Mouse (Mus musculus) midbrain, postnatal 0 days (tissue): ENCODE measurements at regions not wholly inside any gene's neighbourhood (a gene's known extent, or its start where the extent isn't known, plus 50 kb on each side); places are given as distances from the start of the nearest gene placed in this dataset.
A peak's percentile ranks its signal among the peaks of the same experiment; 100 is the strongest.

Source experiments
- ATAC-seq: fragments of 200-750 bp; cut with Nextera tagmentation; 2 replicates; pipeline ENCODE4 v1.8.0; 2017; ENCODE audit warnings: moderate number of reproducible peaks, mild to moderate bottlenecking, moderate TSS enrichment, moderate library complexity; ENCODE audit not compliant: low FRiP score
- DNase-seq: peaks from one replicate; pipeline ENCODE4 v3.0.0-alpha.2; 2015; ENCODE audit warnings: low spot score
- H3K27ac ChIP-seq: fragments of 300-500 bp; sonication (generic); 2 replicates; pipeline ENCODE4 v1.5.1; 2014; ENCODE audit warnings: low read depth, mild to moderate bottlenecking, low read length, mixed read lengths
- H3K27me3 ChIP-seq: fragments of 300-500 bp; sonication (generic); 2 replicates; pipeline ENCODE4 v1.6.1; 2014; ENCODE audit warnings: low read length, control low read depth, mixed read lengths; ENCODE audit not compliant: insufficient read depth
- H3K36me3 ChIP-seq: fragments of 300-500 bp; sonication (generic); 2 replicates; pipeline ENCODE4 v1.6.1; 2014; ENCODE audit warnings: low read length, control low read depth, mixed read lengths; ENCODE audit not compliant: insufficient read depth
- H3K4me1 ChIP-seq: fragments of 300-500 bp; sonication (generic); 2 replicates; pipeline ENCODE4 v1.6.1; 2014; ENCODE audit warnings: mild to moderate bottlenecking, control low read depth, antibody characterized with exemption, low read length, mixed read lengths; ENCODE audit not compliant: insufficient read depth
- H3K4me2 ChIP-seq: fragments of 300-500 bp; sonication (generic); 2 replicates; pipeline ENCODE4 v1.6.1; 2014; ENCODE audit warnings: low read depth, mild to moderate bottlenecking, low read length, mixed read lengths; ENCODE audit not compliant: poor library complexity, severe bottlenecking
- H3K4me3 ChIP-seq: fragments of 300-500 bp; sonication (generic); 2 replicates; pipeline ENCODE4 v1.5.1; 2014; ENCODE audit warnings: low read depth, mild to moderate bottlenecking, low read length, moderate library complexity
- H3K9ac ChIP-seq: fragments of 300-500 bp; sonication (generic); replicated peaks from 2 replicates; pipeline ENCODE4 v1.6.1; 2014; ENCODE audit warnings: mild to moderate bottlenecking, low read length, moderate library complexity, mixed read lengths; ENCODE audit not compliant: poor library complexity, severe bottlenecking
- H3K9me3 ChIP-seq: fragments of 300-500 bp; sonication (generic); 2 replicates; pipeline ENCODE4 v1.6.1; 2016; ENCODE audit warnings: low read length, control low read depth
- CTCF ChIP-seq: IDR thresholded peaks from 2 replicates; pipeline ENCODE4 v1.5.1; 2016; ENCODE audit warnings: antibody characterized with exemption, mild to moderate bottlenecking
- WGBS: fragments of 180-500 bp; shearing (Covaris S2); extraction: QIAGEN DNeasy Blood & Tissue Kit; methylation state at CpG from one replicate; pipeline ENCODE4 v1.1.7; 2014; 5-methylcytosine and 5-hydroxymethylcytosine counted together

- Histone ChIP-seq H3K9me3 (no peaks in the 10 kb centered on the region), H3K9ac (no peak overlapping the region), H3K27ac (no peak overlapping the region), H3K27me3 (no peaks in the 10 kb centered on the region), H3K4me3 (no peak overlapping the region), H3K4me1 (no peaks in the 10 kb centered on the region), H3K4me2 (peak overlapping the region; percentile 28; the same call in 1 of the 2 replicates), H3K36me3 (no peaks in the 10 kb centered on the region)
- WGBS, result 71% methylated on average over 5 of the region's 5 CpGs
- no peak for ATAC-seq
- no peak for TF ChIP-seq CTCF
- no peak for DNase-seq
Observed at GRCm38 (mm10) chr15:51104796-51105195, 2779.9 kb upstream of the Gm7489 start.

- H3K9ac ChIP-seq, result no peak overlapping the region
- no peaks in the 10 kb centered on the region for H3K9me3 ChIP-seq
- H3K4me2 ChIP-seq, result no peak overlapping the region
- H3K36me3 ChIP-seq, result no peaks in the 10 kb centered on the region
- 65% methylated on average over 17 of the region's 17 CpGs for WGBS
- no peaks in the 10 kb centered on the region for H3K4me1 ChIP-seq
- no peak overlapping the region for H3K27ac ChIP-seq
- no peak for TF ChIP-seq CTCF
- H3K4me3 ChIP-seq, result no peak overlapping the region
- DNase-seq (peak; percentile 59), ATAC-seq (no peak)
- H3K27me3 ChIP-seq, result no peaks in the 10 kb centered on the region
Observed at GRCm38 (mm10) chr15:51105359-51106008, 2779.2 kb upstream of the Gm7489 start.

DNA sequence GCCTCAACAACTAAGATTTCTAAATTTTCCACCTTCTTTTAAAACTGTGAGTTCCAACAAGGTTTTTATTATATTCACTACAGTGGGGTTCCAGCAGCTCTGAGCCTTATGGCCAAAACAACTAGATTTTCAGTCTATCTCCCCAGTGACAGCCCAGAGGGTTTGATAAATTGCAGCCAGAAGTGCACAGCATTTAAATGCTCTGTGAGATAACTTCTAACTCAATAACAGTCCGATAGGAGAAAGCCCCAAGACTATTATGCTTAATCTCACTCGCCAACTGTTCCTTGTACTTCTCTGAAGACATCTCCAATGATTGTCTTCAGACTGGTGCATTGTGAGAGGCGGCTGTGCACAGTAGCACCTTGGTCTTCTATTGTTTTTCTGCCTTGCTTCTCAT is 2774.5 kb upstream of the Gm7489 start:
- Histone ChIP-seq H3K9ac (no peak overlapping the region), H3K4me2 (no peak overlapping the region), H3K27me3 (no peaks in the 10 kb centered on the region), H3K36me3 (no peaks in the 10 kb centered on the region), H3K4me1 (no peaks in the 10 kb centered on the region), H3K4me3 (no peak overlapping the region), H3K9me3 (no peaks in the 10 kb centered on the region), H3K27ac (no peak overlapping the region)
- WGBS, result 79% methylated on average over 3 of the region's 3 CpGs
- TF ChIP-seq CTCF, result no peak
- ATAC-seq (no peak), DNase-seq (no peak)

DNA sequence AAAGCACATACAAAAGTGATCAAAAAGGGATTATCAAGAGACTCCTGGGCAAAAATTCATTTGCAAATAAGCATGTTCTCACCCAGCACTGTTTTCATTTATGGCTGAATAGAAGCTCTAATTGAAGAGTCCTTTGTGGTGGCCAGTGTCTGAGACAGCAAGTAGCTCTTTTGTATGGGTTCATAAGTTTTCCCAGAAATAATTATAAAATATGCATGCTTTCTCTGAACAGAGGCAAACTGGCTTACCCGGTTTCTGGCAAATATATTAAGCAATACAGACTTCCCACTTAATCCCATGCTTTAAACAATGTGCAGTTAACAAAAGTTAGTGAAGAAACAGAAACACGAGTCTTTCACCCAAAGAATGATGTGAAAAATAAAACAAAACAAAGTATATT is 2758.8 kb upstream of the Gm7489 start:
- ATAC-seq, result no peak

GRCm38 (mm10) chr15:51131017-51131416 is 2753.7 kb upstream of the Gm7489 start:
- H3K36me3 ChIP-seq, result no peaks in the 10 kb centered on the region
- H3K9ac ChIP-seq, result no peak overlapping the region
- DNase-seq (no peak), ATAC-seq (no peak)
- H3K27ac ChIP-seq, result no peak overlapping the region
- H3K27me3 ChIP-seq, result no peaks in the 10 kb centered on the region
- H3K4me1 ChIP-seq, result no peaks in the 10 kb centered on the region
- no peak overlapping the region for H3K4me3 ChIP-seq
- WGBS, result 88% methylated on average over 4 of the region's 4 CpGs
- no peak overlapping the region for H3K4me2 ChIP-seq
- no peaks in the 10 kb centered on the region for H3K9me3 ChIP-seq
- no peak for TF ChIP-seq CTCF

More for the DNA sequence above, 2758.8 kb upstream of the Gm7489 start:
- H3K9me3 ChIP-seq, result no peaks in the 10 kb centered on the region
- no peak overlapping the region for H3K9ac ChIP-seq
- no peaks in the 10 kb centered on the region for H3K27me3 ChIP-seq
- H3K4me1 ChIP-seq, result no peaks in the 10 kb centered on the region
- H3K4me2 ChIP-seq, result no peak overlapping the region
- DNase-seq, result no peak
- H3K36me3 ChIP-seq, result no peaks in the 10 kb centered on the region
- no peak overlapping the region for H3K4me3 ChIP-seq
- 66% methylated on average over 2 of the region's 2 CpGs for WGBS
- H3K27ac ChIP-seq, result no peak overlapping the region
- TF ChIP-seq CTCF, result no peak

DNA sequence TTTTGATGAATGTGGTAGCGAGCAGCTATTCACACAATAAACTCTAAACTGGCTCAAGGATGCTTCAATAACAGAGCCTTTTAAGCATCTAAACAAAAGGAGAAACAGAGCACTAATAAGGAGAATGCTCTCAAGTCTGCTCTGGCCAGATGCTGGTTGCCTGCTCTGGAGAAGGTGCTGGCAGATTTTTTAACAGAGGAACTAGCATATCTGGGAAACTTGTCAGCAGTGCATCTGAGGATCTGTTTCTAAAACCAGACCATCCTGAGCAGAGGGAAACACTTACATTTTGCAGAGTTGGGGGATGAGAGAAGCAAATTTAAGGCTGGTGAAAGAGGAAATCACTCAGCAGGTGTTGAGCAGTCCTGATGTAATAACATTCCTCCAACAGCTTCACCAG is 2748.6 kb upstream of the Gm7489 start:
- no peak for TF ChIP-seq CTCF
- no peak overlapping the region for H3K4me3 ChIP-seq

More for the DNA sequence above, 2748.6 kb upstream of the Gm7489 start:
- 44% methylated on average over 1 of the region's 1 CpGs for WGBS
- Histone ChIP-seq H3K36me3 (no peaks in the 10 kb centered on the region), H3K4me2 (no peak overlapping the region), H3K27ac (no peak overlapping the region), H3K27me3 (no peaks in the 10 kb centered on the region), H3K9ac (no peak overlapping the region), H3K9me3 (no peaks in the 10 kb centered on the region), H3K4me1 (no peaks in the 10 kb centered on the region)
- ATAC-seq (no peak), DNase-seq (no peak)
